Mouse (Mus musculus): Measurements from ENCODE around the gene Zmym6.
"Not testable (repeated sequence)": the region's sequence is repeated elsewhere in the genome, so short reads cannot be mapped to it uniquely, and the experiment has no call there.

Gene Zmym6

GRCm38 (mm10) chr4:127076875-127077548, at the start of gene Zmym6:
TSS of gene Zmym6 (plus strand) at chr4:127077383.
- DNase-seq (ENCODE audit: inconsistent age in 2 of 2, low spot score in 1 of 2) = peak; percentile 96 to 99

- no peak for DNase-seq (ENCODE audit: inconsistent age in 2 of 2, low spot score in 1 of 2)
Measured at GRCm38 (mm10) chr4:127037158-127037557, 40.0 kb upstream of the Zmym6 start.

DNA sequence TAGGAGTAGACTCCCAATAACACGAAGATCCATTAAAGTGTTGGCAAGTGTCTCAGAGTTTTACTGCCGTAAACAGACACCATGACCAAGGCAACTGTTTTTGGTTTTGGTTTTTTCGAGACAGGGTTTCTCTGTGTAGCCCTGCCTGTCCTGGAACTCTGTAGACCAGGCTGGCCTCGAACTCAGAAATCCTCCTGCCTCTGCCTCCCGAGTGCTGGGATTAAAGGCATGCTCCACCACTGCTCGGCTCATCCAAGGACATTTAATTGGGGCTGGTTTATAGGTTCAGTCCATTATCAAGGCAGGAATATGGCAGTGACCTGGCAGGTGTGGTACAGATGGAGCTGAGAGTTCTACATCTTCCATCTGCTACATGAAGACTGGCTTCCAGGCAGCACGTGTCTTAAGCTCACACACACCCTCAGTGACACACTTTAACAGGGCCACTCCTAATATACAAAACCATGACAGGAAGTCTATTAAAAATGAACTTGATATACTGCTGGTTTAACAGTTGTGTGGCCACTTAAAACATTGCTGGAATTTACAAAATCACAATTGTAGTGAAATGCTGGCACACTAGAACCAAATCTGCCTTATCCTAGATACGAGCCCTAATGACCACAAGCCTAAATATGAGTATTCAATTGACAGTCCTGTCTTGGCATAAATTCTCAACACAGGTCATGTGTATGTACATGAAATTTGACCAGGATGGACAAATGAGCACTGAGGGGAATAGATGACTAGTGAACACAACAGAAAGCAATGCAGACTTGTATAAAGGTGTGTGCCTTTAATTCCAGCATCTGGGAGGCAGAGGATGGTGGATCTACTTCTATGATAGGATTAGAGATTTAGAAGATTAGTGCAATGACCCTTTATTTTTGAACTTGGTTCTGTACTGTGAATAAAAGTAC, 39.0 kb upstream of the Zmym6 start:
- no peak for DNase-seq (ENCODE audit: inconsistent age in 2 of 2, low spot score in 1 of 2)

GRCm38 (mm10) chr4:127038828-127039349, 38.3 kb upstream of the Zmym6 start:
- no peak for DNase-seq (ENCODE audit: inconsistent age in 2 of 2, low spot score in 1 of 2)

- no peak for DNase-seq (ENCODE audit: inconsistent age in 2 of 2, low spot score in 1 of 2)
Measured at GRCm38 (mm10) chr4:127039871-127040483, 37.2 kb upstream of the Zmym6 start.

DNA sequence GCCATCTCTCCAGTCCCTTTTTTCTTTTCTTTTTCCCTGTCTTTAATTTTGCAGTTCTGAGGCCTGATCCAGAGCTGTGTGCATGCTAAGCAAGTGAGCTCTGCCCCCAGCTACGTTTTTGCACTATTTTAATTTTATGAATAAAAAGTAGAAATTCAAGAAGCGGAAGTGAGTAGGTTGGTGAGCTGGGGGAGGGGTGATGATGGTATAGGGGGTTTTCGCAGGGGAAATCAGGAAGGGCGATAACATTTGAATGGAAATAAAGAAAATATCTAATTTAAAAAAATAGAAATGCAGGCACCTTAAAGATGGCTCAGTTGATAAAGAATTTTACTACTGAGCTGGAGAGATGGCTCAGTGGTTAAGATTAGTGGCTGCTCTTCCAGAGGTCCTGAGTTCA, 33.6 kb upstream of the Zmym6 start:
- no peak for DNase-seq (ENCODE audit: inconsistent age in 2 of 2, low spot score in 1 of 2)

GRCm38 (mm10) chr4:127051121-127051520, 26.1 kb upstream of the Zmym6 start:
- no peak for DNase-seq (ENCODE audit: inconsistent age in 2 of 2, low spot score in 1 of 2)

GRCm38 (mm10) chr4:127053071-127053470, 24.1 kb upstream of the Zmym6 start:
- peak in 1 of 2 experiments; percentile 15 for DNase-seq (ENCODE audit: inconsistent age in 2 of 2, low spot score in 1 of 2)

- no peak for DNase-seq (ENCODE audit: inconsistent age in 2 of 2, low spot score in 1 of 2)
Measured at GRCm38 (mm10) chr4:127054522-127055198, 22.5 kb upstream of the Zmym6 start.

DNA sequence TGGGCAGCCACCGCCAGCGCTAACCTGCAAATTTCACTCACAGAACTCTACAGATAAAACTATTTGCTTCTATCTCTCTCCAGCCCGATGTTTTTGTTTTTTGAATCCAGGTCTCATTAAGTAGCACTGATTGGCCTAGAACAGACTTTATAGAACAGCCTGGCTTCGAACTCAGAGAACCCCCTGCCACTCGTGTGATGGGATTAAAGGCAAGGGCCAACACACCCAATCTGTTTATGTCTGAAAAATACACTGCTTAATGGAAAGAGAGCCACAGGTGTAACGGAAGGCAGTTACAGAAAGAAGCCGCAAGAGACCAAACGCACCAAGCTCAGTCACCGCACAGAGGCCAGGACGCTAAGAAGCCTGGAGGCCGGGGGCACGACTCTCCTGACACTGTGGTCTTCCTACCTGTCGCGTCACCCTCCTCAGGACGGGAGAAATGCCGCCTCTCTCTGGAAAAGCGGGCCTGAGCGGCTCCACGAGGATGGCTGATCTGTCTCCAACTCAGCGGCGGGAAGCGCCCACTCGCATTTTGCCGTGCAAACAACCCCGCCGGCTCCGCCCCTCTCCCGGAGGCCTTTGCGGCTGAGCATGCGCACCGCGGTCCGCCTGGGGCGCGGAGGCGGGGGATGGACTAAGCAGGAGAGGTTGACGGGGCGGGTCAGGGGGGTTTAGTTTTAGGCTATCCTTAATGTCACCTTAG, 16.4 kb upstream of the Zmym6 start, which contains the start of gene Zmym1:
Gene Zmym1 (minus strand): TSS at position 568 of the 706 bp plus-strand sequence.
- peak; percentile 92 to 97 for DNase-seq (ENCODE audit: inconsistent age in 2 of 2, low spot score in 1 of 2)

DNA sequence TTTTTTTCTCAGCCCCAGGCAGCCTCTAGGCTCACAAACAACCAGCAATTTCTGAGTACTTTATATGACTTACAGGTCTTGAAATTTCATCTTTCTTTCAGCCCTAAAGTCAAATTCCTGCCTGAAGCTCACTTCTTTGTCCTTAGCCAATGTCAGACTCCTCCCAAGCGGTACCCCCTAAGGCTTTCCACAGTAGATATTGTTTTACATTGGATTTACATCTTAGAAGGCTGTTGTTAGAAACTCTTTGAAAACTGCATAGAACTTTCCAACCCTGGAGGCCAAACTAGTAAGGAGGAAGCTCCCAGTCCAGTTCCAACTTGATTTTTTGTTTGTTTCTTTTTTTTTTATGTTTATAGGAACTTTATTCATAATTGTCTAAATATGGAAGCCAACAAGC, 13.1 kb upstream of the Zmym6 start:
- no peak for DNase-seq (ENCODE audit: inconsistent age in 2 of 2, low spot score in 1 of 2)

GRCm38 (mm10) chr4:127074915-127075314, 2.3 kb upstream of the Zmym6 start:
- DNase-seq (ENCODE audit: inconsistent age in 2 of 2, low spot score in 1 of 2) = no peak

DNA sequence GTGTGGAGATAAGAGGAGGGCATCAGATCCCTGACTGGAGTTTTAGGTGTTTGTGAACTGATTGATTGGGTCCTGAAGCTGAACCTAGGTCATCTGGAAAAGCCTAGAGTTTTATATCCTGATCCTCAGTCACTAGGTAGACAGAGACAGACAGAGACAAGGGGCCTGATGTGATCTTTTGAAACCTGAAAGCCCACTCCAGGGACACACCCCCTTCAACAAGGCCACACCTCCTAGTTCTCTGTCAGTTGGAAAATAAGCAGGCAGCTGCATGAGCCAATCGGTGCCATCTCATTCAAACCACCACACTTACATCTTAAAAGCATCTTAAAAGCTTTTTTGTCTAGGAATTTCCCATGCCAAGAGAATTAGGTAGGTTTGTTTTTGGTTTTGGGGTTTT, 3.6 kb downstream of the Zmym6 start:
- no peak for DNase-seq (ENCODE audit: inconsistent age in 2 of 2, low spot score in 1 of 2)

DNA sequence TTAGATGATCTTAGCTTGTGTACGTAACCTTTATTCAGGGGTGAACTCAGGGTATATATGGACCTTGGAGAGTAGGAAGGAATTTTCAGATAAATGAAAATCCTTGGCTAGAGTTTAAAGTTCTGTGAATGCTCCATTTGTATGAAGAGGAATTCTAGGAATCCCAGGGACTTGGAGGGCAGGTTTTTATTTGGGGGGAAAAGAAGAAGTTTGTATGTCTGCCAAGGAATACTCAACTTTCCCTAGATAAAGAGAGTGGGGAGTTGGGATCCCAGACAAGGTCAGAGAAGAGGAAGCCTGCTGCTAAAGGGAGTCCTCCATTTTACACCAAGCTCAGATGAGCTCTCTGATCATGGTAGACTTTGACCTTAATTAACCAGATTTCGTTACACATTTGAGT, 5.9 kb downstream of the Zmym6 start:
- DNase-seq (ENCODE audit: inconsistent age in 2 of 2, low spot score in 1 of 2) = no peak

GRCm38 (mm10) chr4:127085761-127086160, 8.6 kb downstream of the Zmym6 start:
- no peak for DNase-seq (ENCODE audit: inconsistent age in 2 of 2, low spot score in 1 of 2)

GRCm38 (mm10) chr4:127091188-127091587, 14.0 kb downstream of the Zmym6 start:
- DNase-seq (ENCODE audit: inconsistent age in 2 of 2, low spot score in 1 of 2) = no peak

GRCm38 (mm10) chr4:127095090-127095489, 17.9 kb downstream of the Zmym6 start:
- DNase-seq (ENCODE audit: inconsistent age in 2 of 2, low spot score in 1 of 2) = no peak

- DNase-seq (ENCODE audit: inconsistent age in 2 of 2, low spot score in 1 of 2) = not testable (repeated sequence)
Measured at GRCm38 (mm10) chr4:127099552-127099951, 22.4 kb downstream of the Zmym6 start.

GRCm38 (mm10) chr4:127107566-127107965, 30.4 kb downstream of the Zmym6 start:
- DNase-seq (ENCODE audit: inconsistent age in 2 of 2, low spot score in 1 of 2) = no peak

DNA sequence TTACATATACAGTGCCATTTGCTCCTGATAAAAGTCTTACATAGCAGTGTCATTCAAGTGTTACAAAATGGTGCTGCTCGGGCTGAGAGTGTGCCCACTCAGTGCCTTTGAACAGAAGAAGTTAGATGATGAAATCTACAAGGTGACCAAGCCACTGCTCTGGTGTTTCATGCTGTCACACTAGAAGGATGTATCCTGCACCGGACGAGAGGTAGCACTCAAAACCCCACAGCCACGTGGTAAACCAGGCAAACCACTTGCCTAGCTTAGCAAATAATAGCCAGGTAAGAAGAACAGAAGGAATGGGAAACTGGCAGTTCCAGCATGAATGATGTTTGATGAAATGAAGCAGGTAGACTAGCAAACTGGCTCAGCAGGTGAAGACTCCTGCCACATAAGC, 33.4 kb downstream of the Zmym6 start:
- DNase-seq (ENCODE audit: inconsistent age in 2 of 2, low spot score in 1 of 2) = no peak

All from adrenal gland, adult (tissue).